Mouse (Mus musculus): ENCODE measurements around the gene Phox2b.

GRCm38 (mm10) chr5:67106261-67106660, 7.2 kb upstream of the Phox2b start:
- TF ChIP-seq CTCF (IDR thresholded peaks at IDR 0.05; ENCODE audit: borderline replicate concordance, insufficient read depth, low read depth, low read length) (no peak), POLR2A (IDR thresholded peaks at IDR 0.05; ENCODE audit: borderline replicate concordance, insufficient read depth, low read length) (no peak)

All from cerebellum, adult 2 months (tissue).